9 mouse cellular contexts compared by ENCODE assay signal in the genomic region with DNA sequence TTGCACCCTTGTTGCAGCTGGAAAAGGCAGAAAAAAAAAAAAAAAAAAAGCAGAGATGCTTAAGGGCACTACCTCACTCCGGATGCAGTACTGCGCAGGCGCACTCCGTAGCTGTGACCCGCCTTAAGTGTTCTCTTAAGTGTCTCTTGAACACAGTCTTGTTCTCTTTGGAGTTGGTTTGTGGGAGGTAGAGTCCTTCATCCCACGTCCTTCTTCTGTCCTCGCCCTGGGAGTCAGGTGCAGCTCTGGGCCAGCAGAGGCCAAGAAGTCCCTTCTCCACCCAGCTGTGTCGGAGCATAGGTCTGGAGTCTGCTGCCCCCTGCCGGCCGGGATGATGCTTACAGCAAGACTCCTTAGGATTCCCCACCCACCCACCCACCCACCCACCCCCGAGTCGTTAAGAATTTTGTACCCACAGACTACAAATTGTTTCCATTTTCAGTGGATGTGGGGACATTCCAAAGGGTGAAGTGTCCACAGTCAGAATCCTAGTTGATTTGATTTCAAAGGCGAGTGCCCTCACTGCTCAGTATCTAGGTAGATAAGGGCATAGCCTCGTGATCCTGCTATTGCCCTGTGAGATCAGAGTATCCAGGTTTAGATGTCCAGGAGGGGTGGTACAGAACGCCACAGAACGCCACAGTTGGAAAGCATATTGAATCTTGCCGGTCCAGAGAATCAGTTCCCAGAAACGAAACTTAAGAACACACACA. TPM values are rescaled to one million over a fixed set of nuclear protein-coding genes. Genes with fewer than 3 reads are reported as not detected.
DNase-seq lines count a peak whose midpoint lies in the region; ATAC-seq lines count a peak whose summit lies in the region.
"Had no signal": no experiment of that assay in that cellular context is flagged by ENCODE, and none has a peak within 500 bp of the region (broad histone marks: within the 10 kb centered on the region; RNA-seq: fewer than 3 reads in every experiment).

No protein-coding gene starts in this region.

- no peak overlapping the region for H3K9ac ChIP-seq in embryonic facial prominence, embryonic 11.5 days (replicated peaks; ENCODE audit: low read length)
- 0 out of 2 replicates have a peak overlapping the region, but pooled peaks have one; percentile 9 for H3K9ac ChIP-seq in limb, embryonic 13.5 days
- H3K9ac ChIP-seq in midbrain, embryonic 14.5 days (replicated peaks; ENCODE audit: low read length), result no peak overlapping the region

- 0 out of 2 replicates have a peak overlapping the region, but pooled peaks have one; percentile 15 for H3K4me3 ChIP-seq in embryonic facial prominence, embryonic 11.5 days (ENCODE audit: low read depth, low read length)
- H3K4me3 ChIP-seq in limb, embryonic 13.5 days, result peak overlapping the region; percentile 29
- peak overlapping the region; percentile 15; the same call in 1 of the 2 replicates for H3K4me3 ChIP-seq in midbrain, embryonic 14.5 days (replicated peaks; ENCODE audit: low read depth, low read length)

- H3K36me3 ChIP-seq in embryonic facial prominence, embryonic 11.5 days (replicated peaks; ENCODE audit: control insufficient read depth, insufficient read depth, low read depth, low read length), result no peaks in the 10 kb centered on the region
- no peaks in the 10 kb centered on the region for H3K36me3 ChIP-seq in limb, embryonic 13.5 days
- no peaks in the 10 kb centered on the region for H3K36me3 ChIP-seq in midbrain, embryonic 14.5 days (ENCODE audit: control insufficient read depth, insufficient read depth, low read length)

- peak overlapping the region; percentile 32 for H3K4me2 ChIP-seq in embryonic facial prominence, embryonic 11.5 days (ENCODE audit: low read depth, low read length)
- peak overlapping the region; percentile 57 for H3K4me2 ChIP-seq in limb, embryonic 13.5 days (replicated peaks)
- H3K4me2 ChIP-seq in midbrain, embryonic 14.5 days (ENCODE audit: low read length), result peak overlapping the region; percentile 42

- H3K27me3 ChIP-seq in embryonic facial prominence, embryonic 11.5 days (ENCODE audit: control insufficient read depth, insufficient read depth, low read length), result no peaks in the 10 kb centered on the region
- H3K27me3 ChIP-seq in limb, embryonic 13.5 days, result no peaks in the 10 kb centered on the region
- no peaks in the 10 kb centered on the region for H3K27me3 ChIP-seq in midbrain, embryonic 14.5 days (ENCODE audit: control insufficient read depth, insufficient read depth, low read length)

- H3K4me1 ChIP-seq in embryonic facial prominence, embryonic 11.5 days (ENCODE audit: control insufficient read depth, insufficient read depth, low read length), result no peaks in the 10 kb centered on the region
- H3K4me1 ChIP-seq in limb, embryonic 13.5 days, result peaks cover 5% of the 10 kb centered on the region
- H3K4me1 ChIP-seq in midbrain, embryonic 14.5 days (ENCODE audit: control insufficient read depth, insufficient read depth, low read length), result 0 out of 2 replicates have a peak, but pooled peaks cover 3% of the 10 kb centered on the region

- no peak overlapping the region for H3K27ac ChIP-seq in embryonic facial prominence, embryonic 11.5 days (replicated peaks; ENCODE audit: low read depth, low read length)
- H3K27ac ChIP-seq in limb, embryonic 13.5 days, result no peak overlapping the region
- no peak overlapping the region for H3K27ac ChIP-seq in midbrain, embryonic 14.5 days (replicated peaks; ENCODE audit: low read depth, low read length)

- H3K9me3 ChIP-seq in embryonic facial prominence, embryonic 11.5 days (replicated peaks; ENCODE audit: control insufficient read depth, low read length), result no peaks in the 10 kb centered on the region
- no peaks in the 10 kb centered on the region for H3K9me3 ChIP-seq in limb, embryonic 13.5 days
- no peaks in the 10 kb centered on the region for H3K9me3 ChIP-seq in midbrain, embryonic 14.5 days (ENCODE audit: control insufficient read depth, low read length)

- WGBS in embryonic facial prominence, embryonic 11.5 days, result 29% methylated on average over 18 of the region's 18 CpGs
- 27% methylated on average over 18 of the region's 18 CpGs for WGBS in limb, embryonic 13.5 days
- WGBS in midbrain, embryonic 14.5 days, result 24% methylated on average over 18 of the region's 18 CpGs

- peak; percentile 14 for DNase-seq in 3134 (ENCODE audit: extremely low read depth, insufficient read length, low spot score)
- DNase-seq in adrenal gland, postnatal 25 days, result peak; percentile 83
- peak; percentile 81 for DNase-seq in embryonic facial prominence, embryonic 11.5 days (ENCODE audit: low spot score)
- peak; percentile 35 to 69 for DNase-seq in heart, adult 9 months (ENCODE audit: low spot score in 2 of 2)
- DNase-seq in kidney, adult 8-10 months, result peak; percentile 54 to 79
- DNase-seq in midbrain, embryonic 14.5 days, result peak; percentile 80
- peak; percentile 51 to 74 for DNase-seq in spleen, adult 18-20 months

- ATAC-seq in embryonic facial prominence, embryonic 11.5 days (replicated peaks; ENCODE audit: insufficient number of reproducible peaks, low FRiP score, low TSS enrichment, low read depth), result peak; percentile 61
- ATAC-seq in limb, embryonic 13.5 days (ENCODE audit: low FRiP score, low read depth), result peak; percentile 75; the same call in 1 of the 2 replicates
- peak; percentile 70 for ATAC-seq in midbrain, embryonic 14.5 days (ENCODE audit: low FRiP score, low TSS enrichment)

RNA-seq across cellular contexts. Expression of gene Gsta3, which starts 31.1 kb away (rescaled TPM):
- total RNA-seq in adrenal gland, postnatal 25 days (2021), result 73.9 and 76.6 TPM in 2 replicates
- polyA plus RNA-seq in embryonic facial prominence, embryonic 11.5 days (2014; fragmentation: Nextera tagmentation; extraction: Ambion mirVana), result 0.75 TPM in 1 of 2 replicates, not detected in the other
- polyA plus RNA-seq in limb, embryonic 13.5 days (2015; fragmentation: Nextera tagmentation; extraction: Ambion mirVana), result 0.36 and 0.39 TPM in 2 replicates
- 0.37 and 0.42 TPM in 2 replicates for polyA plus RNA-seq in midbrain, embryonic 14.5 days (2014; fragmentation: Nextera tagmentation; extraction: Ambion mirVana)
- polyA plus RNA-seq: C2C12 had no signal

RNA-seq across cellular contexts. Expression of gene Tmem14a, which starts 53.1 kb away (rescaled TPM):
- 3.5 and 6.7 TPM in 2 replicates for total RNA-seq in adrenal gland, postnatal 25 days (2021)
- 9.3 and 11.8 TPM in 2 replicates for polyA plus RNA-seq in embryonic facial prominence, embryonic 11.5 days (2014; fragmentation: Nextera tagmentation; extraction: Ambion mirVana)
- polyA plus RNA-seq in limb, embryonic 13.5 days (2015; fragmentation: Nextera tagmentation; extraction: Ambion mirVana), result 8.4 and 10.1 TPM in 2 replicates
- polyA plus RNA-seq in midbrain, embryonic 14.5 days (2014; fragmentation: Nextera tagmentation; extraction: Ambion mirVana), result 15.8 and 16.2 TPM in 2 replicates

Comparison
In these comparisons a context has a peak if more than half of its experiments do, and no peak if none do; other contexts are left out.
1. DNase-seq: peak in every context shown above with its lines; median percentile 83 in adrenal gland, postnatal 25 days; 81 in embryonic facial prominence, embryonic 11.5 days; 80 in midbrain, embryonic 14.5 days; 66 in kidney, adult 8-10 months; 62 in spleen, adult 18-20 months; 52 in heart, adult 9 months; 14 in 3134.